Mouse (Mus musculus) ES-E14 (cell line): ENCODE data around the gene Ykt6. TPM values are rescaled to one million over a fixed set of nuclear protein-coding genes. Genes with fewer than 3 reads are reported as not detected.

ENCODE experiments used
- DNase-seq: peaks from one replicate; pipeline ENCODE4 v3.0.0-alpha.2; 2013; ENCODE audit warnings: low read depth, low spot score
- H3K27ac ChIP-seq: 2 replicates; pipeline ENCODE4 v1.5.1; 2012; ENCODE audit warnings: low read depth, mild to moderate bottlenecking, low read length, moderate library complexity, mixed read lengths; ENCODE audit not compliant: poor library complexity, insufficient read depth, severe bottlenecking
- H3K36me3 ChIP-seq: 2 replicates; pipeline ENCODE4 v1.6.1; 2012; ENCODE audit warnings: mild to moderate bottlenecking, low read length, moderate library complexity, mixed read lengths; ENCODE audit not compliant: control insufficient read depth, poor library complexity, insufficient read depth, severe bottlenecking
- H3K4me1 ChIP-seq, 2 experiments: fragments of 150-350 bp in 1 of 2; sonication (generic) in 1 of 2; 2 replicates each; pipeline ENCODE4 v1.6.1; 2012; ENCODE audit warnings: low read length in 2 of 2, mild to moderate bottlenecking in 1 of 2, mixed read lengths in 1 of 2; ENCODE audit not compliant: control insufficient read depth in 2 of 2, insufficient read depth in 2 of 2, poor library complexity in 1 of 2
- H3K4me3 ChIP-seq, 2 experiments: fragments of 150-350 bp in 1 of 2; sonication (generic) in 1 of 2; 2 replicates each; pipeline ENCODE4 v1.5.1; 2012; ENCODE audit warnings: low read length in 2 of 2, low read depth in 1 of 2, mild to moderate bottlenecking in 1 of 2, mixed read lengths in 1 of 2; ENCODE audit not compliant: insufficient read depth in 1 of 2, poor library complexity in 1 of 2, severe bottlenecking in 1 of 2
- H3K9ac ChIP-seq: 2 replicates; pipeline ENCODE4 v1.6.1; 2012; ENCODE audit warnings: low read depth, mild to moderate bottlenecking, low read length, mixed read lengths; ENCODE audit not compliant: poor library complexity, insufficient read depth, severe bottlenecking
- H3K9me3 ChIP-seq: fragments of 150-350 bp; sonication (generic); 2 replicates; pipeline ENCODE4 v1.6.1; 2012; ENCODE audit warnings: low read depth, mild to moderate bottlenecking, low read length; ENCODE audit not compliant: control insufficient read depth, insufficient read depth
- CHD2 ChIP-seq: IDR thresholded peaks from 2 replicates; pipeline ENCODE4 v1.6.1; 2014; ENCODE audit warnings: mild to moderate bottlenecking, low read depth, low read length, inconsistent platforms
- HCFC1 ChIP-seq: IDR thresholded peaks from 2 replicates; pipeline ENCODE4 v1.6.1; 2012; ENCODE audit warnings: low read length, inconsistent platforms, borderline replicate concordance; ENCODE audit not compliant: insufficient read depth
- MAFK ChIP-seq: IDR thresholded peaks from 2 replicates; pipeline ENCODE4 v1.6.1; 2014; ENCODE audit warnings: mild to moderate bottlenecking, low read depth, low read length, inconsistent platforms; ENCODE audit not compliant: insufficient read depth
- ZC3H11A ChIP-seq: IDR thresholded peaks from 2 replicates; pipeline ENCODE4 v1.6.1; 2012; ENCODE audit warnings: low read depth, mild to moderate bottlenecking, inconsistent platforms, low read length, borderline replicate concordance
- ZNF384 ChIP-seq: IDR thresholded peaks from 2 replicates; pipeline ENCODE4 v1.6.1; 2012; ENCODE audit warnings: low read depth, low read length, inconsistent platforms
- in situ Hi-C, 2 experiments: fragments of 600-800 bp; cut with MboI; formaldehyde crosslinking; loops; one replicate each; pipeline ENCODE4 v1.15.1; 2025; ENCODE audit warnings: low sequenced_read_pairs in 2 of 2, inconsistent platforms in 1 of 2; ENCODE audit not compliant: unreplicated experiment in 2 of 2
- total RNA-seq: library from RNA; depleted of rRNA; stranded (reverse); fragments of 300-350 nt; gene quantifications from 2 replicates; pipeline ENCODE4 v1.2.3, GENCODE M21; 2012

The Ykt6 gene
- total RNA-seq, 1 experiment: 72.2 TPM

- in situ Hi-C loops: loop anchor here (10.0 kb wide), 2 partner anchors 199 to 269 kb away; partner anchors contain the start of gene Ddx56 (in 1 of the 2)
- Histone ChIP-seq H3K4me1 (peaks cover 2 to 7% of the 10 kb centered on the region in 2 experiments; a peak in 1 of 4 replicates), H3K9me3 (no peaks in the 10 kb centered on the region), H3K27ac (no peak overlapping the region), H3K9ac (no peak overlapping the region), H3K4me3 (no peak overlapping the region), H3K36me3 (no peaks in the 10 kb centered on the region; the same call in 1 of the 2 replicates)
- TF ChIP-seq ZC3H11A (peak; percentile 93), ZNF384 (no peak)
- peak; percentile 83 for DNase-seq
Observed at GRCm38 (mm10) chr11:5995989-5996388, 40.5 kb downstream of the Ykt6 start.

DNA sequence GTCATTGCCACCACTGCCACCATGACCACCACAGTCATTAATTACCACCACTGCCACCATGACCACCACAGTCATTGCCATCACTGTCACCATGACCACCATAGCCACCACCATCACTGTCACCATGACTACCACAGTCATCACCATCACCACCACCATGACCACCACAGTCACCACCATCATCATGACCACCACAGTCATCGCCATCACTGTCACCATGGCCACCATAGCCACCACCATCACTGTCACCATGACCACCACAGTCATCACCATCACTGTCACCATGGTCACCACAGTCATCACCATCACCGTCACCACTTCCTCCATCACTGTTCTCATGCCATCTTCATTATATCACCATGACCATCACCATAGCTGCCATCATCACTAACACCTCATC, 43.0 kb downstream of the Ykt6 start:
- no peak overlapping the region for H3K4me3 ChIP-seq
- TF ChIP-seq ZC3H11A (no peak), HCFC1 (no peak), ZNF384 (no peak), MAFK (no peak), CHD2 (no peak)
- peaks cover 0 to 2% of the 10 kb centered on the region in 2 experiments; a peak in 1 of 4 replicates for H3K4me1 ChIP-seq
- no peak for DNase-seq
- H3K9me3 ChIP-seq: no peaks in the 10 kb centered on the region
- in situ Hi-C loops: loop anchor here (10.0 kb wide), 2 partner anchors 196 to 266 kb away; partner anchors contain the start of gene Ddx56 (in 1 of the 2)
- H3K27ac ChIP-seq: no peak overlapping the region
- H3K36me3 ChIP-seq: no peaks in the 10 kb centered on the region; the same call in 1 of the 2 replicates
- no peak overlapping the region for H3K9ac ChIP-seq

GRCm38 (mm10) chr11:5999832-6000771, 44.6 kb downstream of the Ykt6 start:
- Histone ChIP-seq H3K4me3 (no peak overlapping the region), H3K4me1 (peaks cover 3 to 5% of the 10 kb centered on the region in 2 experiments; a peak in 2 of 4 replicates), H3K9me3 (no peaks in the 10 kb centered on the region), H3K27ac (no peak overlapping the region), H3K36me3 (no peaks in the 10 kb centered on the region; the same call in 1 of the 2 replicates), H3K9ac (no peak overlapping the region)
- in situ Hi-C loops: loop anchor here (10.0 kb wide), 2 partner anchors 195 to 265 kb away; partner anchors contain the start of gene Ddx56 (in 1 of the 2)
- TF ChIP-seq ZNF384 (no peak), HCFC1 (no peak), MAFK (no peak), CHD2 (no peak), ZC3H11A (no peak)
- no peak for DNase-seq

- TF ChIP-seq ZC3H11A (no peak), CHD2 (no peak), ZNF384 (no peak), HCFC1 (no peak), MAFK (no peak)
- in situ Hi-C loops: no loop called here
- no peak for DNase-seq
- Histone ChIP-seq H3K4me3 (no peak overlapping the region), H3K27ac (no peak overlapping the region), H3K9ac (no peak overlapping the region), H3K36me3 (no peaks in the 10 kb centered on the region; the same call in 1 of the 2 replicates), H3K4me1 (peaks cover 3 to 4% of the 10 kb centered on the region in 2 experiments; a peak in 2 of 4 replicates), H3K9me3 (no peaks in the 10 kb centered on the region)
Observed at GRCm38 (mm10) chr11:6000961-6001682, 45.6 kb downstream of the Ykt6 start.
